Mouse (Mus musculus) Muller cell, postnatal 12 days (primary cell): ENCODE measurements around the gene Gtf2ird1.
"Not testable (repeated sequence)": the region's sequence is repeated elsewhere in the genome, so short reads cannot be mapped to it uniquely, and the experiment has no call there.

Source experiments
- DNase-seq: peaks from one replicate; pipeline ENCODE4 v3.0.0-alpha.2; 2015; ENCODE audit errors: inconsistent ontology term

Gtf2ird1 gene

GRCm38 (mm10) chr5:134475006-134475605, 18.6 kb upstream of the Gtf2ird1 start:
- no peak for DNase-seq

DNA sequence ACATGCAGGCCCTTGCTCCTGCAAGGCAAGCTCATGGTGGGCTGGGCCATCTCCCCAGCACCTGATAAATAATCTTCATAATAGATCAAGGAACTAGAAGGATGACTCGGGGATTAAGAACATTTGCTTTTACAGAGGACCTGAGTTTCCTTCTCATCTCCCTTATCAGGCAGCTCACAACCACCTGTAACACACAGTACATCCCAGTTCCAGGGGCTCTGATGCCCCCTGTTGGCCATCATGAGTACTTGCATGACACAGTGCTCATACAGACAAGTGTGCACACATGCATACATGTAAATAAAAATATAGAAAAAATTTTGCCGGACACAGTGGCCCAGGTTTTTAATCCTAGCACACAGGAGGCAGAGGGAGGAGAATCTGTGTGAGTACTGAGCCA, 17.4 kb upstream of the Gtf2ird1 start:
- no peak for DNase-seq

GRCm38 (mm10) chr5:134470538-134471169, 14.1 kb upstream of the Gtf2ird1 start:
- DNase-seq = no peak

DNA sequence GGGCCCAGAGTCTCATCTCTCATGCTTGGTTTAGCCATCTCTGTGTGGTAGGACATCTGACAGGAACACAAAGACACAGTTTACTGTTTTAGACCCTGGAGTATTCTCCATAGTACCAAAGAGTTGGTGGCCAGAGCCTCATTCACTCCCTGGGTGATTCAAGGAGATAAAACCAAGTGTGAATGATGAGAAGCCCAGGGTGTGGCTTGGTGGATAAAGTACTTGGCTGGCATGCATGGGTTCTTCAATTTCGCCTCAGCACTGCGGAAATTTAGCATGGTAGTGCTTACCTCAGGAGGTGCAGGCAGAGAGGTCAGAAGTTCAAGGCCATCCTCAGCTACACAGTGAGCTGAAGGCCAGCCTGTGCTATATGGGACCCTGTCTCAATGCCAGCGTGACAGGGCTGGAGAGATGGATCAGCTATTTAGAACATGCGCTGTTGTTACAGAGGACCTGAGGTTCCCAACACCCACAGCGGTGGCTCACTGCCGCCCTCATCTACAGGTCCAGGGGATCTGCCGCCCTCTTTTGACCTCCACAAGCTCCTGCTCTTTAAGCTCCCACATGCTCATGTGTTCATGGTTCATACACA, 13.1 kb upstream of the Gtf2ird1 start:
- DNase-seq = no peak

GRCm38 (mm10) chr5:134468158-134468765, 11.7 kb upstream of the Gtf2ird1 start:
- no peak for DNase-seq

DNA sequence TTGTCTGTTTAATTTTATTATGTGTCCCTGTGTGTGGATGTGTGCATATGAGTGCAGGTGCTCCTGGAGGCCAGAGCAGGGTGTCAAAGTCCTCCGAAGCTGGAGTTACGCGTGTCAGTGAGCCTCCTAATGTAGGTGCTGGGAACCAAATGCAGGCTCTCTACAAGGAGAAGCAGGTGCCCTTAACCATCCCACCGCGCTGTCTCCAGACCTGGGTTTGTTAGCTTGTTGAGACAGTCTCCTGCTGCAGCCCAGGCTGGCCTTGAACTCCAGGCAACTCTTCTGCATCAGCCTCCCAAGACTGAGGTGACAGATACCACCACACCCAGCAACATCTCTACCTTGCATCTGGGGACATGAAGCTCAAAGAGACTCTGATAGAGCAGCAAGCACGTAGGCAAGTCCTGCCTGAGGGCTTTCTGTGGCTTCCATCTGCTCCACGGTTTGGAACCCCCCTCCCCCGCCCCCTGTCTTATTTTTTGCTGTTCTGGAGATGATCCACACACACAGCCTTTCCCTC, 10.6 kb upstream of the Gtf2ird1 start:
- no peak for DNase-seq

DNA sequence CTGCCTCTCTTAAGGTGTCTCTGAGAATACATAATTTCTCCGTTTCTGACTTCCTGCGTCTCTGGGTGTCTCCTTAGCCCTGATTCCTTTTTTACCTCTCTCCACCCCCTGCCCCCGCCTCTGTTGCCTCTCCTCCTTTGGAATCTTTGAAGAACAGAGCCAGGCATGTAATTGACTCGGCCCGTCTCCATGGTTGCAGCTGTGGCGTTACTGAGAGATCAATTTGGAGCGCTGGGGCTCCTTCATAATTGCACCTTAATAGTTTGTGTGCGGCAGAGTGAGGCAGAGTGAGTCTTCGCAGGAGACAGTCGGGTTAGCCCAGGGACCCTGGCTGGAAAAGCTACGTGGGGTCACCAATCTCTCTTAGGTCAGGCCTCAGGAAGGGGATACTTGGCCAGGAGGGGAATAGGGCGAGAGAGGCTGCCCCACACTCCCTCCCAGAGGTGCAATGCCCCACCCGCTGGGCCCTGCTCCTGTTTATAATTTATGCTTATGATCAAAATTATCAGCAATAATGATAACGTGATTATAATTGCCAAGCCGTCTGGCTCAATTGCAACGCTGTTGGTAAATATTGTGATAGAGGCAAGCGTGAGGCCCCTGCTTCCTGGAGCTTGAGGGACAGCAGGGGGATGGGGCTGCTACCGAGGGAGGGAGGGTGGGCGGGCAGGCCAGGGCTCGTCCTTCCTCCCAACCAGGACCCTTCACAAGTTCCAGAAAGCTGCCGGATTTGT, 9.9 kb upstream of the Gtf2ird1 start:
- DNase-seq = no peak

DNA sequence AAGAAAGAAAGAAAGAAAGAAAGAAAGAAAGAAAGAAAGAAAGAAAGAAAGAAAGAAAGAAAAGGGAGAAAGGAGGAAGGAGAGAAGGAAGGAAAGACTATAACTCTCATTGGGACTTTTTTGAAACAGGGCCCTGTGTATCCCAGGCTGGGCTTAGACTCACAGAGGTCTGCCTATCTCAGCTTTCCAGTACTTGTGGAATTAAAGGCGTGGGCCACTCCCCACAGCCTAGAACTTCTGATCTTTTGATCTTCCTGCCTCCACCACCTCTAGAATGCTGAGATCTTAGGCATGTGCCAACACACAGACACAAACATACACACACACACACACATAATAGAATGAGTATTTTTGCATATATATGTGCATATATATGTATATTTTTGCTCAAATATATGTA, 8.7 kb upstream of the Gtf2ird1 start:
- no peak for DNase-seq

DNA sequence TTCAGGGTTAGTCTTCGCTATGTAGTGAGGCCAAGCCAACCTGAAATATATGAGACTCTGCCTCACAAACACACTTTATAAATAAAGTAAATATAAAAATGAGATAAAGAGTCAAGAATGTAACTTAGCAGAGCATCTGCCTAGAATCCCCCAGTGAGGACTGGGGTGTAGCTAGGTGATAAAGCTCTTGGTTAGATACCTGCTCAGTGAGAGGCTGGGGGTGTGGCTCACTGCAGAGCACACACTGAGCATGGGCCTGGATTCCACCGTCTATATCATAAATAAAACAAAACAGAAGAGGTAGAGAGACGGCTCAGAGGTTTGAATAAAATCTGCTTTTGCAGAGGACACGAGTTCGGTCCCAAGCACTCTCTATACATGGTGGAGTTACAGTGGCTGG, 7.7 kb upstream of the Gtf2ird1 start:
- DNase-seq = no peak

GRCm38 (mm10) chr5:134462731-134463130, 6.2 kb upstream of the Gtf2ird1 start:
- no peak for DNase-seq

DNA sequence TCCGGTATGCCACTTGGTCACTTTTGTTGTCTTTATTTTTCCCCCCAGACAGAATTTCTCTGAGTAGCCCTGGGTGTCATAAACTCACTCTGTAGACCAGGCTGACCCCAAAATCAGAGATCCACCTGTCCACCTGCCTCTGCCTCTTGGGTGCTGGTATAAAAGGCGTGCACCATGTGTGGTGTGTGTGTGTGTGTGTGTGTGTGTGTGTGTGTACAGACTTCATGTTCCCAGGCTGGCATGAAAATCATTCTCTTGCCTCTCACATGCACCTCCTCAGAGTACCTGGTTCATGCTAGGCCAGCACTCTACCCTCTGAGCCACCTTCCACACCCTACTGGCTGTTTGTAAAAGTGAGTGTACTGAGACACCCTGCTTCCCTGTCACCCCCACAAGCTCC, 5.8 kb upstream of the Gtf2ird1 start:
- DNase-seq = no peak

DNA sequence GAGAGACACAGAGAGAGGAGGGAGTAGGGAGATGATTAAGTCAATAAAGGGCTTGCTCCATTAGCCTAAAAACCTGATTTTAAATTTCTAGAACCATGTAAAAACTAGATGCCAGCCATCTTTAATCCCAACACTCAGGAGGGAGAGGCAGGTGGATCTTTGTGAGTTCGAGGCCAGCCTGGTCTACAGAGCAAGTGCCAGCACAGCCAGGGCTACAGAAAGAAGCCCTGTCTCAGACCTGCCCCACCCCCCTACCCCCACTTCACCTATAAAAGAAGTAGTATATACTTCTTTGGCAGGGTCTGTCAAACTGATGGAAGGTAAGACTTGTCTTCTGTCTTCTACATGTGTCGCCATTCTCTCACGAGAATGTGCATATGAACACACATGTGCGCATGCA, 4.0 kb upstream of the Gtf2ird1 start:
- DNase-seq = no peak

- no peak for DNase-seq
These were observed 2.6 kb upstream of the Gtf2ird1 start for GRCm38 (mm10) chr5:134459096-134459495.

DNA sequence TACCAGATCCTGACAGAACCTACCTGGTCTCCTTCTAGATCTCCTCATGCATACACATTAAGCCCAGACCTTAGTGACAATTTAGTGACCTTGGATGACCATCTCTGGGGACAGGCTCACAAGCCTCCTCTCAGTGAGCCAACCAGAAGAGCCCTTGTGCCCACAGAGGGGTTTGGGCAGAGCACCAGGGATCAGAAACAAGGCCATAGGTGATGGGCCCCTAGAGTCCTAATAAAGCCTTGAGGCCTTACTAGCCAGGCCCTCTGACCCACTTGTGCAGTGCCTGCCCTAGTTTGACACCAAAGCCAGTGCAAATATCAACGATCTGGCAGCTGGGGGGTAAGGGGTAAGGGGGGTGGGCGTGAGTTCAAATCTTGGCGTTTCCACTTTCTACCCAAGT, 1.9 kb upstream of the Gtf2ird1 start:
- no peak for DNase-seq

DNA sequence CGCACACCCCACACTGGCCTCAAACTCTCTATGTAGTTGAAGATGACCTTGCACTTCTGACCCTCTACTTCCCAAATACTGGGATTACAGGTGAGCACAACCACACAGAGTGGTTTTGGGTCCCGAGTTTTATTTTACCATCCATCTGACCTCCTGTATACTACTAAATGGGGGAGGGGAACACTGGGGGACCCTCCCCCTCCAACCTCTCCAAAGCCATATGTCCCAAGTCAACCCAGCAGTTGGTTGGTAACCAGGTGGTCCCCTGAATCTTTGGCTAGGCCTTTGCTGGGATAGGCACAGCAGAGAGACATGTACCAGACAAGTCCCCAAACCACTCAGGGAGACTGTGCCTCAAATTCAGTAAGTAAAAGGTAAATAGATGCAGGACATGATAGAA, 855 bp upstream of the Gtf2ird1 start:
- DNase-seq = no peak

DNA sequence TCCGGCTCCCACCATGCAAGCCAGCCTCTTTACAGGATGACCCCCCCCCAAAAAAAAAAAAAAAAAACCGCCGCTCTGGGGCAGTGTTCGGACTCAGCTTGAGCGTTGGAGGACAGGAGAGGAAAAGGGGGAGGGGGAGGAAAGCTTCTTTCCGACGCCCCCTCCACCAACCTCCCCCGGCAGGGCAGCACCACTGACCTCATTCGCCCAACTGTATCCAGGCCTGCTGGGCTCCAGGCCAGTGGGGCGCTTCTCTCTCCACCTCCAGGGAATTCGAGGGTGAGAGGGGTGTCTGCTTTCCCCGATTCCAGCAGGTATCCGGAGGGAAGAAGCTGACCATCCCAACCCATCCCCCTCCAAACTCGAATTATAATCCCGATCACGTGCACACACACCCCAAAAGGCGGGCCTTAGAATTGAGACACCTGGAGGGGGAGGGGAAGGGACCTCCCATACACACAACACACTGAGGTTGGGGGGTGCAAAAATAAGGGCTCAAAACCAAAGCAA, 547 bp downstream of the Gtf2ird1 start:
- DNase-seq = peak; percentile 71

DNA sequence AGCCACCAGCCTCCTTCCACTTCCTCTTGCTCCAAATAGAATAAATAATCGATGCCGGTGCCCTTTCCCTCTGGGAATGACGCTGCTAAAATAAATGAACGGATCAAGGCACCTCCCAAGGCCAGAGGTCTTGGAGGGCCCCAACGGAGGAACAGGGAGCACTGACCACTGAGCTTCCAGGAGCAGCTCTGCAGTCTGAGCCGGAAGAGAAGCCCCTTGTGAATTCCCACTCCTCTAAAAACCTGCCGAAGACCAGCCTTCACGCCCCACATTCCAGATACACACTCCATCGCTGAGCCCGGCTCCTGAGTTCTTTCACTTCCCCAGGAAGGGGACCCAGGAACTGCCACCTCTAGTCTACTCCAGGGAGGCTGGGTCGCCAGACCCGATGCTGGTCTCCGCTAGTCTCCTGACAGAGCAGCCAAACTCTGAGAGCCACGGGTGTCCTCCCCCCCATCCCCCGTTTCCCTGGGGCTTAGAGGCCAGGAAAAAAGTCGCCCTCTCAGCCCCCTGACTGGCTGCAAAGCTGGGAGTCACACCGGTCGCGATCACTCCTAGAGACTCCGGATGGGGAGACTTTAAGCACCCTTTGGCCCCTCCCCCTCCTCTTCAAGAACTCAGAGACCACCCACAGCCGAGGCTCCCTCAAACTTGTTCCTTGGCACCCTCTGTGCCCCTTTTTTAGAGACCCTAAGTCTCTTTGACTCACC, 1.2 kb downstream of the Gtf2ird1 start:
- DNase-seq = peak; percentile 56

DNA sequence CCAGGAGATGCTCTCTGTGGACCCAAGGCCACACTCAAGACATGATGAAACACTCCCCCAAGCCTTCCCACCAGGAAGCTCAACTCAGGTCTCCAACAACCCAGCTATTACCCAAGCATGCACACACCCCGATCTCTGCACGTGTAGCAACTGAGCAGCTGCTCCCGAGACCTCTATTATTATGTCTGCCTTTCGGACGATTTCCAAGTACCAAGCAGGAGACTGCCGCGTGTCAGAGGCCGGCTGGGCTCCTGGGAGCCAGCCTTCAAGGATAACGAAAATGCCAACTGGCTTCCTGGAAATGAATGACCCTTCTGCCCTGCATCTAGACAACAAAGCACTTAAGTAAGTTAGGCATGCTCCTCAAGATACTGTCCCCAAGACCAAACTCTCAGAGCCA, 2.1 kb downstream of the Gtf2ird1 start:
- peak; percentile 10 for DNase-seq

DNA sequence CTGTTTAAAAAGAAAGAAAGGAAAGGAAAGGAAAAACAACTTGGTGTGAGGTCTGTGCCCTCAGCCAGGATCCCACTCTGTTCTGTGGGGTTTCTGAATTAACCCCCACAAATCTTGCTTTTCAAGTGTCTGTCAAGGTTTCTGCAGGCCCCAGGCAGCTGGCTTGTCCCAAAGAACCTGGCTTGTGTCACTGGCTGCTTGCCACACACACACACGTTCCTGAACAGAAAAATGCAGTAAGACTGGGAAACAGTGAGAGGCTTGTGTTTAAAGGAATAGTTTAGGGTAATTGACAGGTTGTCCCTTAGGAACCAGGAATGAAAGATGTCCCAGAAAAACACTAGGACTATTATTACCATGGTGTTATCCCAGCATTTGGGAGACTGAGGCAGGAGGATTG, 2.9 kb downstream of the Gtf2ird1 start:
- DNase-seq = peak; percentile 56

GRCm38 (mm10) chr5:134446755-134447154, 9.8 kb downstream of the Gtf2ird1 start:
- DNase-seq = not testable (repeated sequence)

- DNase-seq = peak; percentile 31
These were observed 10.6 kb downstream of the Gtf2ird1 start for GRCm38 (mm10) chr5:134445895-134446294.
